Mouse (Mus musculus) embryonic facial prominence, embryonic 15.5 days (tissue): ENCODE results near the gene Vmn2r10. TPM values are rescaled to one million over a fixed set of nuclear protein-coding genes. Genes with fewer than 3 reads are reported as not detected.
"Not testable (repeated sequence)": the region's sequence is repeated elsewhere in the genome, so short reads cannot be mapped to it uniquely, and the experiment has no call there.

Experiments
- ATAC-seq: fragments of 200-750 bp; cut with Nextera tagmentation; 2 replicates; pipeline ENCODE4 v1.8.0; 2017; ENCODE audit warnings: low read depth, moderate TSS enrichment; ENCODE audit not compliant: insufficient number of reproducible peaks, low FRiP score, low TSS enrichment
- H3K27ac ChIP-seq: fragments of 300-500 bp; sonication (generic); replicated peaks from 2 replicates; pipeline ENCODE4 v1.5.1; 2015; ENCODE audit warnings: mild to moderate bottlenecking, inconsistent platforms
- H3K27me3 ChIP-seq: fragments of 300-500 bp; sonication (generic); 2 replicates; pipeline ENCODE4 v1.6.1; 2015; ENCODE audit warnings: inconsistent platforms
- H3K36me3 ChIP-seq: fragments of 300-500 bp; sonication (generic); 2 replicates; pipeline ENCODE4 v1.6.1; 2015; ENCODE audit warnings: mild to moderate bottlenecking, inconsistent platforms
- H3K4me1 ChIP-seq: fragments of 300-500 bp; sonication (generic); 2 replicates; pipeline ENCODE4 v1.6.1; 2015; ENCODE audit warnings: inconsistent platforms
- H3K4me2 ChIP-seq: fragments of 300-500 bp; sonication (generic); replicated peaks from 2 replicates; pipeline ENCODE4 v1.6.1; 2015; ENCODE audit warnings: mild to moderate bottlenecking, inconsistent platforms
- H3K4me3 ChIP-seq: fragments of 300-500 bp; sonication (generic); replicated peaks from 2 replicates; pipeline ENCODE4 v1.5.1; 2015; ENCODE audit warnings: mild to moderate bottlenecking, inconsistent platforms
- H3K9ac ChIP-seq: fragments of 300-500 bp; sonication (generic); 2 replicates; pipeline ENCODE4 v1.6.1; 2015; ENCODE audit warnings: inconsistent platforms
- H3K9me3 ChIP-seq: fragments of 300-500 bp; sonication (generic); replicated peaks from 2 replicates; pipeline ENCODE4 v1.6.1; 2016; ENCODE audit warnings: inconsistent platforms
- whole genome bisulfite sequencing: fragments of 180-500 bp; shearing (Covaris S2); methylation state at CpG from one replicate; pipeline ENCODE4 v1.1.7; 2015; 5-methylcytosine and 5-hydroxymethylcytosine counted together
- polyA plus RNA-seq: library from polyadenylated mRNA; unstranded; fragments of >200 nt; fragmentation: Nextera tagmentation; extraction: Ambion mirVana; gene quantifications from 2 replicates; pipeline ENCODE4 v1.2.1, GENCODE M21; 2015

Vmn2r10 gene
- polyA plus RNA-seq, result not detected in 2 replicates

GRCm38 (mm10) chr5:109006427-109006826 is at the start of gene Vmn2r10:
Gene Vmn2r10 (minus strand): TSS chr5:109006527.
- not testable (repeated sequence) for H3K4me3 ChIP-seq, H3K4me1 ChIP-seq, H3K4me2 ChIP-seq, H3K36me3 ChIP-seq, ATAC-seq, H3K9ac ChIP-seq, H3K27ac ChIP-seq, H3K9me3 ChIP-seq, H3K27me3 ChIP-seq

GRCm38 (mm10) chr5:109055286-109055685 is 49.0 kb upstream of the Vmn2r10 start:
- ATAC-seq, result no peak
- Histone ChIP-seq H3K9ac (no peak overlapping the region), H3K4me1 (no peaks in the 10 kb centered on the region), H3K27me3 (no peaks in the 10 kb centered on the region), H3K27ac (no peak overlapping the region), H3K36me3 (no peaks in the 10 kb centered on the region), H3K9me3 (no peaks in the 10 kb centered on the region), H3K4me2 (no peak overlapping the region), H3K4me3 (no peak overlapping the region)
- 61% methylated on average over 1 of the region's 1 CpGs for WGBS

GRCm38 (mm10) chr5:109032591-109032990 is 26.3 kb upstream of the Vmn2r10 start:
- no peaks in the 10 kb centered on the region for H3K27me3 ChIP-seq
- ATAC-seq, result no peak
- no peaks in the 10 kb centered on the region for H3K4me1 ChIP-seq
- H3K36me3 ChIP-seq, result no peaks in the 10 kb centered on the region
- H3K4me3 ChIP-seq, result no peak overlapping the region
- no peak overlapping the region for H3K9ac ChIP-seq
- no peaks in the 10 kb centered on the region; the same call in 1 of the 2 replicates for H3K9me3 ChIP-seq
- no peak overlapping the region for H3K4me2 ChIP-seq
- no peak overlapping the region for H3K27ac ChIP-seq

- no peaks in the 10 kb centered on the region for H3K36me3 ChIP-seq
- ATAC-seq, result no peak
- no peaks in the 10 kb centered on the region for H3K27me3 ChIP-seq
- no peaks in the 10 kb centered on the region for H3K4me1 ChIP-seq
- no peak overlapping the region for H3K4me2 ChIP-seq
- no peak overlapping the region for H3K27ac ChIP-seq
- H3K9me3 ChIP-seq, result peaks cover 15% of the 10 kb centered on the region; the same call in 1 of the 2 replicates
- WGBS, result 73% methylated on average over 3 of the region's 3 CpGs
- no peak overlapping the region for H3K9ac ChIP-seq
- no peak overlapping the region for H3K4me3 ChIP-seq
Observed at GRCm38 (mm10) chr5:108988924-108989323, 17.4 kb downstream of the Vmn2r10 start.

Other genes starting within 250 kb of the Vmn2r10 start
- not detected in 2 replicates for gene Rnf212, start 231.5 kb downstream of the Vmn2r10 start, polyA plus RNA-seq
- not detected in 2 replicates for gene Tmed11, start 211.2 kb downstream of the Vmn2r10 start, polyA plus RNA-seq
- not detected in 2 replicates for gene Vmn2r8, start 197.7 kb downstream of the Vmn2r10 start, polyA plus RNA-seq
- gene Vmn2r9, start 153.9 kb downstream of the Vmn2r10 start, polyA plus RNA-seq, result 0.01 TPM in 1 of 2 replicates, not detected in the other
- gene Vmn2r11, start 53.0 kb upstream of the Vmn2r10 start, polyA plus RNA-seq, result not detected in 2 replicates
- not detected in 2 replicates for gene Vmn2r12, start 91.4 kb upstream of the Vmn2r10 start, polyA plus RNA-seq
- gene Vmn2r13, start 185.7 kb upstream of the Vmn2r10 start, polyA plus RNA-seq, result not detected in 2 replicates
- gene Vmn2r14, start 218.2 kb upstream of the Vmn2r10 start, polyA plus RNA-seq, result not detected in 2 replicates